Mouse (Mus musculus) brain, embryonic 14.5 days (tissue): Measurements from ENCODE around the gene Sgms2.

Source experiments
- CTCF ChIP-seq: fragments of 200-500 bp; IDR thresholded peaks from 2 replicates; pipeline ENCODE4 v1.5.1; 2012; ENCODE audit warnings: inconsistent platforms, mild to moderate bottlenecking, moderate library complexity, borderline replicate concordance; ENCODE audit not compliant: insufficient read depth, insufficient read length; ENCODE audit errors: extremely low read depth
- POLR2A ChIP-seq: fragments of 200-500 bp; IDR thresholded peaks from 2 replicates; pipeline ENCODE4 v1.6.1; 2012; ENCODE audit warnings: mild to moderate bottlenecking, inconsistent platforms, borderline replicate concordance; ENCODE audit not compliant: poor library complexity, insufficient read depth, insufficient read length, severe bottlenecking; ENCODE audit errors: extremely low read depth

DNA sequence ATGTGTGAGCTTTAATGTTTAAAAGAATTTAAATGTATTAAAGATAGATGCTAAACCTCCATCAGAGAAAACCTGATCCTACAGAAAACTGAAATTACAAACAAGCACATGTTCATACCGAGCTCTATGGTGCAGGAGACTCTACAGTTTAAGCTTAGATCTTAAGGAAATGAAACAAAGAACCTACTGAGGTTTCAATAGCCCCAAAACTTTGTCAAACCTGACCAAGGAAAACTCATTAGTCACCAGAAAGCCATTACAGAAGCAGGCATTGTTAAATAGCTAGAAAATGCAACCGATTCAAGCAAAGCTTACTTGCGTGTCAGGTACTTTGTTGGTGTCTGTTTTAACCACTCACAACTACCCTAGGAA is 142.6 kb downstream of the Sgms2 start:
- TF ChIP-seq CTCF (no peak), POLR2A (no peak)
